Mouse (Mus musculus): Measurements from ENCODE around the gene Zfp446.

Zfp446 gene

GRCm38 (mm10) chr7:13007341-13008092 lies 29.9 kb downstream of the Zfp446 start:
- no peak for TF ChIP-seq NANOG (IDR thresholded peaks at IDR 0.05; ENCODE audit: borderline replicate concordance, low read length)
- no peak for TF ChIP-seq POU5F1 (IDR thresholded peaks at IDR 0.05; ENCODE audit: borderline replicate concordance, low read length)
- no peak for TF ChIP-seq CTCF (conservative IDR thresholded peaks at IDR 0.05; ENCODE audit: low read length)
- peaks cover 63% of the 10 kb centered on the region for H3K4me1 ChIP-seq (replicated peaks; ENCODE audit: low read depth, low read length)

DNA sequence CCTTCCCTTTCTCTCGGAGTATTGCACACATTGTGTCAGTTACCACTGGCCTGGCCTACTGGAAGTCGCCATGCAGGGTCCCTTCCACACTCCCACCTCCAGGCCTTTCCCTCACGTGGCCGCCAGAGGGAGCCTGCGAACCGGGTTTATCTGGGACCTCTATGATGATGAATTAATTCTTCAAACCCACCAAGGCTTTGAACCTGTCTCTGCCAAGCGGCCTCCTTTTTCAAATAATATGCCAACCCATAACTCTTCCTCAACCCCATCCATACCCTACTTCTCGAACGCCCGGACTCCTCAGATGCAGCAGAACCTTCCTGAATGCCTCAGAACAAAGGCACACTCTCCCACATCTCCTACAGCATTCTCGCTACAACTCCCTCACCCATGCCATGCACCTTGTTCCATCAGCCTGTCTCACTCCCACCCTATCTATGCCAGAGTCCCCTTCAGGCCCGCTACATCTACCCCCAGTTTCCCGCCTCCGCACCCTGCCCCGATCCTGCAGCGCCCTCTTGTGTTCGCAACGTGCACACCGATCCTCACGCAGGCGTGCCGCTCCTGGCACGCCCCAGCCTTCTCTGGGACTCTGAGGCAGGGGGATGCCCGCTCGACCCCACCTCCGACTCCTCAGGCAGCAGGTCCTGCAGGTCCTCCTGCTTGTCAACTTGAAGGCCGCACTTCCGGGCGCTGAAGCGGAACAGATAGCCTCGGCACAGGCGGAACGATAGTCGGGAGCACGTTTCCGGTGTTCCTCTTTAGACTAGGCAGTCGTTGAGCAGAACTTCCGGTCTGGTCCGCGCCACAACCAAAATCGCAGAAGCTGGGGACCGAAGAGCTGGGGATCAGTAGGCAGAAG lies 31.7 kb downstream of the Zfp446 start:
- Histone ChIP-seq H3K27me3 (ENCODE audit: insufficient read depth, low read length) (no peaks in the 10 kb centered on the region), H3K4me3 (replicated peaks; ENCODE audit: low read length) (peak overlapping the region; percentile 85), H3K36me3 (ENCODE audit: insufficient read depth, low read length) (peaks cover 23% of the 10 kb centered on the region), H3K9me3 (ENCODE audit: low read length) (no peaks in the 10 kb centered on the region), H3K4me1 (replicated peaks; ENCODE audit: low read depth, low read length) (peaks cover 73% of the 10 kb centered on the region)
- TF ChIP-seq POU5F1 (IDR thresholded peaks at IDR 0.05; ENCODE audit: borderline replicate concordance, low read length) (no peak), CTCF (conservative IDR thresholded peaks at IDR 0.05; ENCODE audit: low read length) (peak; percentile 93)

More at GRCm38 (mm10) chr7:13007341-13008092, 29.9 kb downstream of the Zfp446 start:
- H3K4me3 ChIP-seq (replicated peaks; ENCODE audit: low read length) = peak overlapping the region; percentile 85
- H3K9me3 ChIP-seq (ENCODE audit: low read length) = no peaks in the 10 kb centered on the region
- no peaks in the 10 kb centered on the region for H3K27me3 ChIP-seq (ENCODE audit: insufficient read depth, low read length)
- H3K36me3 ChIP-seq (ENCODE audit: insufficient read depth, low read length) = peaks cover 30% of the 10 kb centered on the region

GRCm38 (mm10) chr7:13010005-13010908 lies 32.6 kb downstream of the Zfp446 start, which contains the start of gene Zbtb45:
TSS of gene Zbtb45 (minus strand) at chr7:13010034.
- Histone ChIP-seq H3K4me3 (replicated peaks; ENCODE audit: low read length) (peak within 1 kb of the TSS; percentile 85), H3K9me3 (ENCODE audit: low read length) (no peaks in the 10 kb centered on the region)

GRCm38 (mm10) chr7:13013671-13014070 lies 36.0 kb downstream of the Zfp446 start:
- H3K27me3 ChIP-seq (ENCODE audit: insufficient read depth, low read length) = no peaks in the 10 kb centered on the region
- H3K4me1 ChIP-seq (replicated peaks; ENCODE audit: low read depth, low read length) = peaks cover 63% of the 10 kb centered on the region
- no peaks in the 10 kb centered on the region for H3K9me3 ChIP-seq (ENCODE audit: low read length)
- no peaks in the 10 kb centered on the region for H3K36me3 ChIP-seq (ENCODE audit: insufficient read depth, low read length)
- TF ChIP-seq CTCF (conservative IDR thresholded peaks at IDR 0.05; ENCODE audit: low read length) (no peak), NANOG (IDR thresholded peaks at IDR 0.05; ENCODE audit: borderline replicate concordance, low read length) (no peak), POU5F1 (IDR thresholded peaks at IDR 0.05; ENCODE audit: borderline replicate concordance, low read length) (no peak)
- peak overlapping the region; percentile 50 for H3K4me3 ChIP-seq (replicated peaks; ENCODE audit: low read length)

More at GRCm38 (mm10) chr7:13010005-13010908, 32.6 kb downstream of the Zfp446 start, which contains the start of gene Zbtb45:
- Histone ChIP-seq H3K27me3 (ENCODE audit: insufficient read depth, low read length) (no peaks in the 10 kb centered on the region), H3K36me3 (ENCODE audit: insufficient read depth, low read length) (peaks cover 15% of the 10 kb centered on the region), H3K4me1 (replicated peaks; ENCODE audit: low read depth, low read length) (peaks cover 70% of the 10 kb centered on the region)
- no peak for TF ChIP-seq CTCF (conservative IDR thresholded peaks at IDR 0.05; ENCODE audit: low read length)
- TF ChIP-seq POU5F1 (IDR thresholded peaks at IDR 0.05; ENCODE audit: borderline replicate concordance, low read length) = no peak
- no peak for TF ChIP-seq NANOG (IDR thresholded peaks at IDR 0.05; ENCODE audit: borderline replicate concordance, low read length)

- Histone ChIP-seq H3K36me3 (ENCODE audit: insufficient read depth, low read length) (no peaks in the 10 kb centered on the region), H3K9me3 (ENCODE audit: low read length) (no peaks in the 10 kb centered on the region), H3K27me3 (ENCODE audit: insufficient read depth, low read length) (no peaks in the 10 kb centered on the region), H3K4me3 (replicated peaks; ENCODE audit: low read length) (peak overlapping the region; percentile 50), H3K4me1 (replicated peaks; ENCODE audit: low read depth, low read length) (peaks cover 67% of the 10 kb centered on the region)
- TF ChIP-seq CTCF (conservative IDR thresholded peaks at IDR 0.05; ENCODE audit: low read length) (no peak), NANOG (IDR thresholded peaks at IDR 0.05; ENCODE audit: borderline replicate concordance, low read length) (peak; percentile 92), POU5F1 (IDR thresholded peaks at IDR 0.05; ENCODE audit: borderline replicate concordance, low read length) (peak; percentile 67)
These were observed 36.7 kb downstream of the Zfp446 start for GRCm38 (mm10) chr7:13014275-13014839.

DNA sequence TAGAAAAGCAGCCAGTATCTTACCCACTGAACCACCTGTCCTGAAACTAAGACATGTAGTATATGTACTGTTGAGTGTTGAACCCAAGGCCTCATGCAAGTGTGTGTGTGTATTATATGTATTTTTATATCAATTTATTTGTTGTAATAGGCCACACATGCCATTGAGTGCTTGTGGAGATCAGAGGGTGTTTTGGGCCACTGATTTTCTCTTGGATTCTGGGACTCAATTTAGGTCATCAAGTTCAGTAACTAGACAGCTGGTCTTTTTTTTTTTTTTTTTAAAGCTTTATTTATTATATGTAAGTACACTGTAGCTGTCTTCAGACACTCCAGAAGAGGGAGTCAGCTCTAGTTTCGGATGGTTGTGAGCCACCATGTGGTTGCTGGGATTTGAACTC lies 37.6 kb downstream of the Zfp446 start:
- Histone ChIP-seq H3K4me1 (replicated peaks; ENCODE audit: low read depth, low read length) (peaks cover 70% of the 10 kb centered on the region), H3K27me3 (ENCODE audit: insufficient read depth, low read length) (no peaks in the 10 kb centered on the region), H3K4me3 (replicated peaks; ENCODE audit: low read length) (no peak overlapping the region), H3K9me3 (ENCODE audit: low read length) (no peaks in the 10 kb centered on the region), H3K36me3 (ENCODE audit: insufficient read depth, low read length) (no peaks in the 10 kb centered on the region)
- TF ChIP-seq NANOG (IDR thresholded peaks at IDR 0.05; ENCODE audit: borderline replicate concordance, low read length) = no peak
- no peak for TF ChIP-seq CTCF (conservative IDR thresholded peaks at IDR 0.05; ENCODE audit: low read length)
- TF ChIP-seq POU5F1 (IDR thresholded peaks at IDR 0.05; ENCODE audit: borderline replicate concordance, low read length) = no peak

DNA sequence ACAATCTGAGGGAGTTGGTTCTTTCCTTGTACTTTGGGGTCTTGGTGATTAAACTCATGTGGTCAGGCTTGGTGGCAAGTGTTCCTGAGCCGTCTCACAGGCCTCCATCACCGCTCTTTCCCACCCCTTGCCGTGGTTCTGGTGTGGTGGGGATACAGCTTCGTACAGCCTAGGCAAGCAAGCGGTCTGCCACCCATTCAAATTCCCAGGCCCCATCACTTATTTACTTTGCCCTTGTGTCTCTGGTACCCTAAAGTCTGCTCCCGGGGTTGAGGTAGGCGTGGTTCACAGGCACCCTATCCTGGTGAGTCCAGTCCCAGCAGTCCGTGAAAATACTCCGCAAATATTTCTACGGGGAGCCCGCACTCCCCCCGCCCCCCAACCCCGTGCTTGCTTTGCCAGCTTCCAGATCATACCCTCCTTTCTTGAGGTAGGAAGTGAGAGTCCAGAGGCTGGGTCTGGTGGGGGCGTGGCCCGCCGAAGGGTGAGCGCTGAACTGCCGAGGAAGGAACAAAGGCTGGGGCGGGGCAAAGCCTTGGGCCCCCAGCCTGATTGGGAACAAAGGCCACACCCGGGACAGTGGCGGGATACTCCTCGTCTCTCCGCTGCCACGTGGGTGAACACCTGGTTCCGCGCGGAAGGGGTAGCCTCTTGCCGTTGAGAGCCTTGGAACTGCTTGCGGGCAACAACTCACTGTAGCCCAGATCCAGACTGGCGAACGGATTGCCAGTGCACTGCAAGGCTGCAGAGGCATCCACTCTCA lies 45.3 kb downstream of the Zfp446 start:
- TF ChIP-seq POU5F1 (IDR thresholded peaks at IDR 0.05; ENCODE audit: borderline replicate concordance, low read length) (no peak), CTCF (conservative IDR thresholded peaks at IDR 0.05; ENCODE audit: low read length) (no peak), NANOG (IDR thresholded peaks at IDR 0.05; ENCODE audit: borderline replicate concordance, low read length) (no peak; the same call in 1 of the 2 replicates)
- no peaks in the 10 kb centered on the region for H3K9me3 ChIP-seq (ENCODE audit: low read length)
- H3K4me1 ChIP-seq (replicated peaks; ENCODE audit: low read depth, low read length) = peaks cover 52% of the 10 kb centered on the region
- peaks cover 31% of the 10 kb centered on the region for H3K36me3 ChIP-seq (ENCODE audit: insufficient read depth, low read length)
- H3K4me3 ChIP-seq (replicated peaks; ENCODE audit: low read length) = peak overlapping the region; percentile 100
- no peaks in the 10 kb centered on the region for H3K27me3 ChIP-seq (ENCODE audit: insufficient read depth, low read length)

Data from E14TG2a.4 (cell line).